Mouse (Mus musculus) megakaryocyte-erythroid progenitor cell, adult 5-6 weeks (primary cell): ENCODE results near the gene Rhebl1. TPM values are rescaled to one million over a fixed set of nuclear protein-coding genes. Genes with fewer than 3 reads are reported as not detected.
"Not testable (repeated sequence)": the region's sequence is repeated elsewhere in the genome, so short reads cannot be mapped to it uniquely, and the experiment has no call there.

Experiments used
- ATAC-seq: replicated peaks from 2 replicates; pipeline ENCODE4 v1.8.0; 2016; ENCODE audit warnings: mild to moderate bottlenecking, inconsistent platforms; ENCODE audit not compliant: severe bottlenecking, poor library complexity, low FRiP score, low TSS enrichment
- total RNA-seq, 2 experiments: library from RNA; stranded (forward) in 1 of 2; stranded (reverse) in 1 of 2; fragments of 200-1000, 215-1000 nt in 1 of 2; fragments of >200 nt in 1 of 2; fragmentation: Nextera tagmentation in 1 of 2; gene quantifications; 2 replicates each; pipeline ENCODE4 v1.2.3; 2014 to 2017

The Rhebl1 gene
- total RNA-seq (2014; fragmentation: Nextera tagmentation) (17.4 and 25.2 TPM in 2 replicates), total RNA-seq (2017) (4.3 and 9.4 TPM in 2 replicates)

GRCm38 (mm10) chr15:98893940-98894745, at the start of gene Rhebl1:
Gene Rhebl1, minus strand, starts transcription at chr15:98894540.
- no peak for ATAC-seq

GRCm38 (mm10) chr15:98943133-98943532, 48.8 kb upstream of the Rhebl1 start:
- ATAC-seq = no peak

- no peak for ATAC-seq
These were observed 47.7 kb upstream of the Rhebl1 start for GRCm38 (mm10) chr15:98942081-98942480.

GRCm38 (mm10) chr15:98941539-98941938, 47.2 kb upstream of the Rhebl1 start:
- ATAC-seq = no peak

GRCm38 (mm10) chr15:98940816-98941215, 46.5 kb upstream of the Rhebl1 start:
- ATAC-seq = peak; percentile 46; the same call in 1 of the 2 replicates

- peak; percentile 72 for ATAC-seq
These were observed 40.0 kb upstream of the Rhebl1 start, which contains the start of gene Tuba1b for GRCm38 (mm10) chr15:98934217-98934839. Gene Tuba1b, minus strand, starts transcription at chr15:98934565.

- ATAC-seq = peak; percentile 66
These were observed 39.5 kb upstream of the Rhebl1 start for GRCm38 (mm10) chr15:98933833-98934216.

- ATAC-seq = not testable (repeated sequence)
These were observed 38.8 kb upstream of the Rhebl1 start for GRCm38 (mm10) chr15:98933004-98933671.

GRCm38 (mm10) chr15:98930998-98931397, 36.7 kb upstream of the Rhebl1 start:
- ATAC-seq = no peak

- ATAC-seq = no peak
These were observed 35.8 kb upstream of the Rhebl1 start for GRCm38 (mm10) chr15:98930017-98930734.

- ATAC-seq = peak; percentile 46
These were observed 34.4 kb upstream of the Rhebl1 start for GRCm38 (mm10) chr15:98928598-98929240.

- no peak for ATAC-seq
These were observed 33.2 kb upstream of the Rhebl1 start for GRCm38 (mm10) chr15:98927566-98927965.

GRCm38 (mm10) chr15:98924682-98925081, 30.3 kb upstream of the Rhebl1 start:
- ATAC-seq = no peak

GRCm38 (mm10) chr15:98923031-98923537, 28.7 kb upstream of the Rhebl1 start:
- ATAC-seq = no peak

- no peak for ATAC-seq
These were observed 28.2 kb upstream of the Rhebl1 start for GRCm38 (mm10) chr15:98922581-98922980.

- ATAC-seq = no peak
These were observed 27.2 kb upstream of the Rhebl1 start for GRCm38 (mm10) chr15:98921510-98921909.

GRCm38 (mm10) chr15:98918499-98918895, 24.2 kb upstream of the Rhebl1 start:
- not testable (repeated sequence) for ATAC-seq

GRCm38 (mm10) chr15:98917538-98918498, 23.5 kb upstream of the Rhebl1 start, which contains the start of gene Lmbr1l:
Gene Lmbr1l, minus strand, starts transcription at chr15:98918231.
- peak; percentile 99 for ATAC-seq
